Mouse (Mus musculus) liver, postnatal 0 days (tissue): ENCODE data around the gene Ubr1. TPM values are rescaled to one million over a fixed set of nuclear protein-coding genes. Genes with fewer than 3 reads are reported as not detected.
"Not testable (repeated sequence)": the region's sequence is repeated elsewhere in the genome, so short reads cannot be mapped to it uniquely, and the experiment has no call there.

ENCODE experiments used
- ATAC-seq: fragments of 200-750 bp; cut with Nextera tagmentation; 2 replicates; pipeline ENCODE4 v1.8.0; 2017; ENCODE audit warnings: mild to moderate bottlenecking, moderate library complexity
- DNase-seq: peaks from one replicate; pipeline ENCODE4 v3.0.0-alpha.2; 2016
- H3K27ac ChIP-seq: fragments of 300-500 bp; sonication (generic); 2 replicates; pipeline ENCODE4 v1.5.1; 2014; ENCODE audit warnings: antibody characterized with exemption, moderate library complexity, mild to moderate bottlenecking, low read depth
- H3K27me3 ChIP-seq: fragments of 300-500 bp; sonication (generic); 2 replicates; pipeline ENCODE4 v1.6.1; 2014; ENCODE audit warnings: low read length, control low read depth, mixed read lengths; ENCODE audit not compliant: insufficient read depth
- H3K36me3 ChIP-seq: fragments of 300-500 bp; sonication (generic); replicated peaks from 2 replicates; pipeline ENCODE4 v1.6.1; 2014; ENCODE audit warnings: mild to moderate bottlenecking, control low read depth, low read length, moderate library complexity, mixed read lengths; ENCODE audit not compliant: insufficient read depth
- H3K4me1 ChIP-seq: fragments of 300-500 bp; sonication (generic); 2 replicates; pipeline ENCODE4 v1.6.1; 2014; ENCODE audit warnings: antibody characterized with exemption, mild to moderate bottlenecking, control low read depth; ENCODE audit not compliant: insufficient read depth
- H3K4me2 ChIP-seq: fragments of 300-500 bp; sonication (generic); 2 replicates; pipeline ENCODE4 v1.6.1; 2014; ENCODE audit warnings: low read depth, mild to moderate bottlenecking, low read length, moderate library complexity, mixed read lengths
- H3K4me3 ChIP-seq: fragments of 300-500 bp; sonication (generic); 2 replicates; pipeline ENCODE4 v1.5.1; 2014; ENCODE audit warnings: low read depth, low read length
- H3K9ac ChIP-seq: fragments of 300-500 bp; sonication (generic); replicated peaks from 2 replicates; pipeline ENCODE4 v1.6.1; 2014; ENCODE audit warnings: mild to moderate bottlenecking, moderate library complexity
- H3K9me3 ChIP-seq: fragments of 300-500 bp; sonication (generic); 2 replicates; pipeline ENCODE4 v1.6.1; 2016; ENCODE audit warnings: mild to moderate bottlenecking, control low read depth, low read length, mixed read lengths
- CTCF ChIP-seq: sonication (generic); IDR thresholded peaks from 2 replicates; pipeline ENCODE4 v1.5.1; 2016; ENCODE audit warnings: antibody characterized with exemption, low read depth
- EP300 ChIP-seq: IDR thresholded peaks from 2 replicates; pipeline ENCODE4 v1.6.1; 2016; ENCODE audit warnings: antibody characterized with exemption, low read depth, mild to moderate bottlenecking
- WGBS: fragments of 180-500 bp; shearing (Covaris S2); extraction: QIAGEN DNeasy Blood & Tissue Kit; methylation state at CpG from one replicate; pipeline ENCODE4 v1.1.7; 2014; ENCODE audit not compliant: insufficient replicate concordance; 5-methylcytosine and 5-hydroxymethylcytosine counted together
- polyA plus RNA-seq: library from polyadenylated mRNA; unstranded; fragments of >200 nt; fragmentation: Nextera tagmentation; extraction: Ambion mirVana; gene quantifications from 2 replicates; pipeline ENCODE4 v1.2.1, GENCODE M21; 2015

Gene Ubr1
- polyA plus RNA-seq, 1 experiment from 2014 or later: 6.6 TPM

- no peak for DNase-seq
- Histone ChIP-seq H3K36me3 (peaks cover 15% of the 10 kb centered on the region), H3K27ac (peak overlapping the region; percentile 83), H3K9ac (peak overlapping the region; percentile 89), H3K4me2 (peak overlapping the region; percentile 85), H3K4me3 (peak overlapping the region; percentile 88), H3K9me3 (no peaks in the 10 kb centered on the region), H3K27me3 (no peaks in the 10 kb centered on the region), H3K4me1 (peaks cover 11% of the 10 kb centered on the region)
- 1% methylated on average over 12 of the region's 12 CpGs for WGBS
- ATAC-seq: peak; percentile 34
- TF ChIP-seq CTCF: no peak
- TF ChIP-seq EP300: no peak
These were observed 38.1 kb upstream of the Ubr1 start for GRCm38 (mm10) chr2:121008664-121009007.

- no peaks in the 10 kb centered on the region for H3K9me3 ChIP-seq
- 2% methylated on average over 32 of the region's 34 CpGs for WGBS
- DNase-seq (peak; percentile 96), ATAC-seq (peak; percentile 98)
- H3K4me1 ChIP-seq: peaks cover 11% of the 10 kb centered on the region
- TF ChIP-seq EP300 (no peak), CTCF (no peak)
- peak within 1 kb of the TSS; percentile 83 for H3K27ac ChIP-seq
- H3K27me3 ChIP-seq: no peaks in the 10 kb centered on the region
- H3K4me3 ChIP-seq: peak within 1 kb of the TSS; percentile 88
- peaks cover 11% of the 10 kb centered on the region for H3K36me3 ChIP-seq
- H3K4me2 ChIP-seq: peak within 1 kb of the TSS; percentile 85
- peak within 1 kb of the TSS; percentile 89 for H3K9ac ChIP-seq
These were observed 37.6 kb upstream of the Ubr1 start, which contains the start of gene Ccndbp1 for GRCm38 (mm10) chr2:121007925-121008663. Gene Ccndbp1 (plus strand): TSS chr2:121008403.

GRCm38 (mm10) chr2:121006986-121007385 is 36.5 kb upstream of the Ubr1 start:
- Histone ChIP-seq H3K4me2 (no peak overlapping the region), H3K9me3 (no peaks in the 10 kb centered on the region), H3K4me1 (peaks cover 11% of the 10 kb centered on the region), H3K4me3 (no peak overlapping the region), H3K36me3 (peaks cover 4% of the 10 kb centered on the region), H3K9ac (no peak overlapping the region), H3K27me3 (no peaks in the 10 kb centered on the region), H3K27ac (no peak overlapping the region)
- WGBS: 74% methylated on average over 1 of the region's 1 CpGs
- no peak for DNase-seq
- TF ChIP-seq EP300 (no peak), CTCF (no peak)
- no peak for ATAC-seq

GRCm38 (mm10) chr2:121004018-121004811 is 33.7 kb upstream of the Ubr1 start:
- Histone ChIP-seq H3K4me2 (no peak overlapping the region), H3K27me3 (no peaks in the 10 kb centered on the region), H3K36me3 (no peaks in the 10 kb centered on the region), H3K9me3 (no peaks in the 10 kb centered on the region), H3K9ac (no peak overlapping the region), H3K4me1 (peaks cover 7% of the 10 kb centered on the region), H3K4me3 (no peak overlapping the region), H3K27ac (no peak overlapping the region)
- DNase-seq (no peak), ATAC-seq (no peak)
- 82% methylated on average over 7 of the region's 7 CpGs for WGBS
- no peak for TF ChIP-seq EP300
- TF ChIP-seq CTCF: no peak

- no peak overlapping the region for H3K4me3 ChIP-seq
- 76% methylated on average over 2 of the region's 2 CpGs for WGBS
- no peaks in the 10 kb centered on the region for H3K27me3 ChIP-seq
- no peak overlapping the region for H3K4me2 ChIP-seq
- no peak overlapping the region for H3K27ac ChIP-seq
- TF ChIP-seq CTCF (peak; percentile 61), EP300 (no peak)
- H3K36me3 ChIP-seq: no peaks in the 10 kb centered on the region
- H3K4me1 ChIP-seq: peaks cover 3% of the 10 kb centered on the region; the same call in 1 of the 2 replicates
- H3K9me3 ChIP-seq: no peaks in the 10 kb centered on the region
- no peak for ATAC-seq
- no peak for DNase-seq
- no peak overlapping the region for H3K9ac ChIP-seq
These were observed 33.1 kb upstream of the Ubr1 start for GRCm38 (mm10) chr2:121003586-121003985.

- H3K4me3 ChIP-seq: no peak overlapping the region
- ATAC-seq (peak; percentile 55; the same call in 1 of the 2 replicates), DNase-seq (no peak)
- H3K27ac ChIP-seq: no peak overlapping the region
- H3K9ac ChIP-seq: no peak overlapping the region
- no peaks in the 10 kb centered on the region for H3K36me3 ChIP-seq
- 74% methylated on average over 8 of the region's 8 CpGs for WGBS
- no peaks in the 10 kb centered on the region for H3K9me3 ChIP-seq
- H3K27me3 ChIP-seq: no peaks in the 10 kb centered on the region
- TF ChIP-seq CTCF (no peak), EP300 (0 out of 2 replicates have a peak, but pooled peaks have one; percentile 45)
- no peaks in the 10 kb centered on the region for H3K4me1 ChIP-seq
- H3K4me2 ChIP-seq: no peak overlapping the region
These were observed 28.3 kb upstream of the Ubr1 start for GRCm38 (mm10) chr2:120998863-120999262.

GRCm38 (mm10) chr2:120996607-120997006 is 26.1 kb upstream of the Ubr1 start:
- WGBS: 54% methylated on average over 1 of the region's 1 CpGs
- not testable (repeated sequence) for ATAC-seq, H3K4me2 ChIP-seq, H3K4me1 ChIP-seq, H3K27ac ChIP-seq, H3K9ac ChIP-seq, H3K9me3 ChIP-seq, H3K27me3 ChIP-seq, DNase-seq, H3K36me3 ChIP-seq, H3K4me3 ChIP-seq
